Mouse (Mus musculus) gastrocnemius, postnatal 14 days (tissue): Measurements from ENCODE around the gene Hexim2. TPM values are rescaled to one million over a fixed set of nuclear protein-coding genes. Genes with fewer than 3 reads are reported as not detected.

ENCODE experiments used
- DNase-seq: peaks from one replicate; pipeline ENCODE4 v3.0.0; 2021; ENCODE audit warnings: mixed read lengths
- intact Hi-C: fragments of 180-260 bp; cut with DNase I; formaldehyde crosslinking; loops from one replicate; pipeline ENCODE4 v1.15.1; 2025; ENCODE audit warnings: low total_unique reads
- total RNA-seq, 2 experiments: library from RNA; stranded (reverse); gene quantifications; 2 replicates each; pipeline ENCODE4 v1.2.3; 2021

The Hexim2 gene
- total RNA-seq, 2 experiments from 2014 or later = 2.7 to 3.8 TPM

DNA sequence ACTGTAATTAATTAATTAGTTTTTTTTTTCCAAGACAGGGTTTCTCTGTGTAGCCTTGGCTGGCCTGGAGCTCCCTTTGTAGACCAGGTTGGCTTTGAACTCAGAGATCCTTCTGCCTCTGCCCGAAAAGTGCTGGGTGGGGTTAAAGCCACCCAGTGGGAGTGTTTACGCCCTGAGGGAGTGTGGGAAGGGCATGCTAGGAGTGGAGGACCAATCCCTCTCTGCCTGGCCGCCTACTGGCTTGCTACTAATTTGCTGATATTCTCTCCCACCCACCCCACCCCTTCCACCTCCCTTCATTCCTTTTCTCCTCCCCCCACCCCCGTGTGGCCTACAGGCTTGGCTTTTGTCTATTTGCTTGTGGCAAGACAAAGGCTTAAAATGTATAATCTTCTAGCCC, 25.8 kb upstream of the Hexim2 start:
- no peak for DNase-seq
- intact Hi-C loops = no loop called here

DNA sequence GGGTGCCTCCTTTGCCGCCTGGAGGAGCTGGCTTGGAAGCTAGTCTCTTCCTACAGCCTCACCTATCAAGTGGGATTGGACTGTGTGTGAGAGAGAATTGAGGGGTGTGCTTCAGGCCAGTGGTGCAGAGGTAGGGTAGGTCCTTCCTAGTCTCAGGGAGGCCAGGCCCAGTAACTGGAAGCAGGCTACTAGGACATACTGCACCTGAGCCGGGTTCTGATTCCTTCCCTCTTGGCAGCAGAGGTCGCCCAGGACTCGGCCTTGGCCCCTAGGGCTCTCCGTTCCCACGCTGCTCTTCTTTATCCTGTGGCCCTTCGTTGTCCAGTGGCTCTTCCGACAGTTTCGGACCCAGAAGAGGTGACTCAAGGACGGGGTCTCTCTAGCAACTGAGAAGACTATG, 20.9 kb upstream of the Hexim2 start:
- intact Hi-C loops = no loop called here

DNA sequence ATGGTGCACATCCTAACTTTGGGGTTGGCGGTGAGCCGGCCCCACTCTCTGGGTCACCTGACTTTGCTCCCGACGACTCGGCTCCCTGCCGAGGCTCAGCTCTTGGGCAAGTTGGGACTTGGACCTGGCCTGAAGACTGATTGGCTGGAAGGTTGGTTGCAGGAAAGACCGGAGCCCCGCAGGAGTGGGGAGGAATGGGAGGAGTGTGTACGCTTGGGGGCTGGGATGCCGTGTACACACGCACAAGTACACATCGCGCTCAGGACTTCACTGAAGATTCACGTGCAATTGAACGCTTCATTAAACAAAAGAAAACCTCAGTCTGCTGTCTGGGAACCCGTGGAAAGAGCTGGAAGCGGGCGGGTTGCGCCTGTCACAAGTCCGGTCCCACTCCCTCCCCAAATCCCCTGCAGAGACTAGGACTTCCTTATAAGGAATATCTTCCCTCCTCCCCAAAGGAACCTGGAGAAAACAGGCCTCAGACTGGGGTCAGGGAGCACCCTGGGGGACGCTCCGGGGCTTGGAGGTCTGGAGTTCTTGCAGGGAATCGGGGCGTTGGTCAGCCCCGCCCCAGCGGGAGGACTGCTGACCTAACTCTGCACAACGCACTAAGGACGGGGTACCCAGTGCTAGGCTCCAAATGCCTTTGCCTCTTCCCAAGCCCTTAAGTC, 20.2 kb upstream of the Hexim2 start:
- intact Hi-C loops = no loop called here
- DNase-seq = peak; percentile 83

More for the DNA sequence above, 20.9 kb upstream of the Hexim2 start:
- no peak for DNase-seq

DNA sequence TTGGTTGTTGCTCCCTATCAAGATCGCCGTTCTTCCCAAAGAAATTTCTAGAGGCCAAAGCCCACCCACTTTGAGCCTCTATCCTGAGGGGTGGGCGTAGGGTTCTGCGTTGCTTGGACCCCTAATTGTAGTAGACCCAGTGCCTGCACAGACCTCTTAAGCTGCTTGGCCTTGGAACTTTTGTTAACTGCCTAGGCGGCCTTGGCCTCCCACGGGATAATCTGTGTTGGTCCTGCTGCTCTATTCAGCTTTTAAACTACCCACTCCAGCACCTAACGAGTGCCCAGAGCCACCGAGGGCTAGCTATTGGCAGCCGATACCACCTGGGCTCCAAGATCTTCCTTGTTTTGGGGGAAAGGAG, 19.7 kb upstream of the Hexim2 start:
- no peak for DNase-seq
- intact Hi-C loops = no loop called here

DNA sequence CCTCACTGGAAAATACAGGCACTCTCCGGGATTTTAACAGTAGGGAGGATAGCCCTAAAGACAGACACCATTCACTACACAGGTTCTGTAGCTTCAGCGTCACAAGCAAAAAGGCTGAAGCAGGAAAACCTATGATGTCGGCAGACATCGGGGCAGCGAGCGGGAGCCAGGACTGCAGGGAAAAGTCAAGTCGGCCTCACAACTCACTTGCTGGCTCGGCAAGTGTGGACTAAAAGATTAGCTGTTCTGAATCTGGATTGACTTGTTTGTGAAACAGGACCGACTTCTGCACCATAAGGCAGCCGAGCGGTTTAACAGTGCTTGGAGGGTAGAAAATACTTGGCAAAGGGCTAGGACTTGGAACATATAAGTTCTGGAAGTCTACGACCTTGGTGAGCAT, 19.2 kb upstream of the Hexim2 start:
- DNase-seq = no peak
- intact Hi-C loops = no loop called here

DNA sequence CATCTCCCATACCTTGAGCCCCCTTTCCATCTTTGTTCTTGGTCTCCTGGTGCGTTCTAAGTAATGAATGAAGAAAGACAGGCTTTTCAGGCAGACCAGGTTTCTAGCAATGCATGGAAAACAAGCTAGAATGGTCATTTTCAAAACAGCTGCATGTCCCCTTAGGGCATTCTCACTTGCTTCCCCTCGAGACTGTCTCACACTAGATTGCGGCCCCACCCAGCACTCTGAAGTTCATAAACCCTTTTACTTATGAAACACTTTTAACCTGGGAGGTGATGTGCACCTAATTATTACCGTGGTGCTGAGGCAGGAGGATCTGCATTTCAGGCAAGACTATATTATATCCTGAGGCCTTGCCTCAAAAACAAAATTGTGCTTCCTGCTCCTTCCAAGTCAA, 18.5 kb upstream of the Hexim2 start:
- no peak for DNase-seq
- intact Hi-C loops = no loop called here

DNA sequence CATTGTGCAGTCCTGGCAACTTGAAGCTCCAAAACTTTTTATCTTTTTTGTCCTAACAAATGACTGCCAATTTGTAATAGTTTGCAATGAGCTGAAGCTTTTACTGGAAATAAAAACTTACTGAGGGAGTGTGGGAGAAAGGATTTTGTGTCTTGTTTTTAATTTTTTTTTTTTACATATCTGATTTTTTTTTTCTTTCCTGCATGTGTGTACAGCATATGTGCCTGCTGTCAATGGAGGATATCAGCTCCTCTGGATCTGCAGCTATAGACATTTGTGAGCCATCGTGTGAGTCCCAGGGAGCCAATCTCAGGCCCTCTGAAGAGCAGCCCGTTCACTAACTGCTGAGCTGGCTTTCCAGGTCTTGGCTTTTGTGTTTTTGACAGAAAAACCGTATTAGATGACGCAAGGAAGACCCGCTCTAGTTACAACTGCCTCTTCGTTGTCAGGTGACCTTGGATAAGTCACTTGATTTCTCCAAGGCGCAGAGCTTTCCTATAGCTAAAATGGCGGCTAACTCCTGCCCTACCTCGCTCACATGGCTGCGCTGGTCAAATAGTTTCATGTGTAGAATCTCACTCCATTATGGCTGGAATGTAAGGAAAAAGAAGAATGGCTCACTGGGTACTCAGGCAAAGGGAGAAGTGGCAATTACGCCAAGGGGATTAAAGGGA, 17.8 kb upstream of the Hexim2 start:
- DNase-seq = no peak
- intact Hi-C loops = no loop called here

DNA sequence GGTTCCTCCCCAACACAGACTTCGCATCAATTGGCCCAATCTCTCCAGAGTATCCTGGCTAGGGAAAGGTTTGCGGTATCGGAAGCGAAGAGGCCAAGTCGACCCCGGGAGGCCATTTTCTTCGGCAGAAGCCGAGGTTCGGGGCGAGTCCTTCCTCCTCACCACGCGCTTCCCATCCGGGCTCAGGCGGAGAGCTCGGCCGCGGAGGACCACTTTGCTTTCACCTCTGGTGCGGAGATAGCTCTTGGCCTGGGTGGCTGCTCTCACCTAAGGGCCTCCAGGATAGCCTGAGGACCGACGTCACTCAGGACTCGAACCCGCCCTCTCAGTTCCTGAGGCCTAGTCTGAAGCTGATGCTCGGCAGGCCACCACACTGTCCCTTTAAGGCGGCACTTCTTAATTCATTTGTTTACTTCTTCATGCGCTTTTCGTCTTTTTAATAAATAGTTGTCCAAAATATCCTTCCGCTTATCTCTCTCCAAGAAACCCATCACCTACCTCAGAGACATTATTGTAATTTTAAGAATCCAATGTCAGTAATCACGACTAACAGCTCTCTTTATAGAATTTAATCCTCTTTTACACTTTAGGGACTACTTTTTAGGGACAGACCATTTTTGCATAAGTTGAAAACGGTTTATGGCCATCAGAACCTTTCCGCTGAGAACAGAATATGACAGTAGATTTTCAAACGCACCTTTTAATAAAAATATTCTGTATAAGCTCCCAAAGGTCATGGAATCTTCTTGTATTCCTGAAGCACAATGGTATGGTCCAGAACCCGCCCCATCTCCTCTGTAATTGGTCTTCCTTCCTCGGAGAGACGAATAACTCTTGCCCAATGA, 16.8 kb upstream of the Hexim2 start:
- DNase-seq = peak; percentile 78
- intact Hi-C loops = no loop called here

DNA sequence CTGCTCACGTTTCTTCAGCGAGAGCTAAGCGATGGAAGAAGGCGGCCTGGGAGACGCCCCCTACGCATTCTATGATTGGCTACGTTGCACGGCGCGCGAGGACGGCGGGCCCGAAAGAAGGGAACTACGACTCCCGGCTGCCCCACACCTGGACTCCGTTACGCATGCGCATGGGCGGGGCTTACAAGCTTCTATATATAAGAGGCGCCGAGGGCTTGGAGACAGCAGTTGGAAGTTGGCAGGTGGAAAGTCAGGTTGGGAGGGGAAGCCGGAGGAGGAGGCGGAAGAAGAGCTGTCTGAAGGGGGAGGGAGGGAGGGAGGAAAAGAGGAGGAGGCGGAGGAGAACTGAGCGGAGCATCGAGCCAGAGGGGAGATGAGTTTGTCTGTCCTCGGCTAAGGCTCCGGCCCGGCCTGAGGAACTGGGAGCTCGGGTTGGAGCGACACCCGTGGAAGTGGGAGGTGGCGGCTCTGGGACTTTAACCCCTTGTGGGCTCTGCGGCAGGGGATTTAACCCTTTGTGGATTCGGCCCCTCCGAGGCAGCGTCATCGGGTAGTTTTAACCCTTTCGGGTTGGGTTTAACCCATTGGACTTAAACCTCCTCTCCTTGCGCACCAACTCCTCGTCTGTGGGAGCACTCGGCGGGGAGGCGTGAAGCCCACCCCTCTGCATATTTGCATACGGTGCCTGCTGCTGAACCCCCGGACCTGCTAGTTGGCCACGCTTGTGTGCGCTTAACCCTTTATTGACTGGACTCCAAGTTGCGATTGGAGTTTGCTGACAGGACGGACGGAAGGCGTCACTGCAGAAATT, 16.0 kb upstream of the Hexim2 start, which contains the start of gene Hexim1:
TSS of gene Hexim1 (plus strand) at position 224 of the 811 bp plus-strand sequence.
- DNase-seq = peak; percentile 100
- intact Hi-C loops = no loop called here

DNA sequence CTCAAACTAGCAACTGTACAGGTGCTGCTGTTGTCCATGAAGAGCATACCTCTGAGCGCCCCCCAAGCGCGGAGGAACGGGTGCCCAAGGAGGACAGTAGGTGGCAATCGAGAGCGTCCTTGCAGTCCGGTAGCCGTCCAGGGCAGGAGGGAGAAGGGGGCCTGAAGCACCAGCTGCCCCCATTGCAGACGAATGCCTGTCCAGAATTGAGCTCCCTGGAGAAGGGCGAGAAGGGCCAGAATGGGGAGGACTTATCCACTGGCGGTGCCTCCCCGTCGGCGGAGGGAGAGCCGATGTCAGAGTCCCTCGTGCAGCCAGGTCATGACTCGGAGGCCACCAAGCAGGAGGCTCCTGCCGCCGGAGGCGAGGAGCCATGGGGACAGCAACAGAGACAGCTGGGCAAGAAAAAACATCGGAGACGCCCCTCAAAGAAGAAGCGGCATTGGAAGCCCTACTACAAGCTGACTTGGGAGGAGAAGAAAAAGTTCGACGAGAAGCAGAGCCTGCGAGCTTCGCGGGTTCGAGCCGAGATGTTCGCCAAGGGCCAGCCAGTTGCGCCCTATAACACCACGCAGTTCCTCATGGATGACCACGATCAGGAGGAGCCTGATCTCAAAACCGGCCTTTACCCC, 15.2 kb upstream of the Hexim2 start:
- intact Hi-C loops = no loop called here
- DNase-seq = peak; percentile 83

DNA sequence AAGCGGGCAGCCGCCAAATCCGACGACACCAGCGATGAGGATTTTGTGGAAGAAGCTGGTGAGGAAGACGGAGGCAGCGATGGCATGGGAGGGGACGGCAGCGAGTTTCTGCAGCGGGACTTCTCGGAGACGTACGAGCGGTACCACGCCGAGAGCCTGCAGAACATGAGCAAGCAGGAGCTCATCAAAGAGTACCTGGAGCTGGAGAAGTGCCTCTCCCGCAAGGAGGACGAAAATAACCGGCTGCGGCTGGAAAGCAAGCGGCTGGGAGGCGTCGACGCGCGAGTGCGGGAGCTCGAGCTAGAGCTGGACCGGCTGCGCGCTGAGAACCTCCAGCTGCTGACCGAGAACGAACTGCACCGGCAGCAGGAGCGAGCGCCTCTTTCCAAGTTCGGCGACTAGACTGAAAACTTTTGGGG, 14.6 kb upstream of the Hexim2 start:
- DNase-seq = no peak
- intact Hi-C loops = no loop called here

DNA sequence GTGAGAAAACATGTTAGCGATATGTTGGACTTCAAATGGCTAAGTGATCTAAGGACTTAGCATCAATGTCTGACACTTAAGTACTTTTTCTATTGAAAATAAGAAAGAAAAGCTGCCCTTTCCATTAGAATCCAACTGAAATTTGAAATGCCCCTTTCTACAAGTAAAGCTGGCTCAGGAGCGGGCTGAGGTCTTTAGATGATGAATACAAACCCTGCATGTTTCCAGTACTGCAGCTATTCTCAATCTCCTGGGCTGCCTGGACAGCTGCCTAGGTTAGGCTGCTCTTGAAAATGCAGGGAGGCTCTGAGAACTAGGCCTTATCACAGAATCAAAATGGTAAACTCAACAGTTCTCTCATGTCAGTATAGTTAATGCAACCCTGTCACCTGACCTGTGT, 13.4 kb upstream of the Hexim2 start:
- intact Hi-C loops = no loop called here
- no peak for DNase-seq

DNA sequence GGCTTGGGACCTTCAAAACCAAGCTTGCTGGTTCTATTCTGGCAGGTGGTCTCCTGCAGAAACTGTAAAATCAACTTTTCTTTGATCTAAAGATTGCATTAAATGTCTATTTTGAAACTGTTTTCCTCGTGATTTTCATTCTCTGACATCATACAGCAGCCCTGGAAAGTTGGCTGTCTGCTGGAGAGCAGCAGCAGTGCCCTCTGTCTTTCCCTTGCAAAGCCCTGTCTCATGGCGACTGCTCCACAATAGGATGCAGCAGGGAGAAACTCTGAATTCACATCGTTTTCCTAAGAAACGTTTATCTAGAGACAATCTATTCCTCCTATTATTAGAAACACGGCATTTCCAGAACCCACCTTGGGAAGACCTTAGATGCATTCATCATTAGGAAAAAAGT, 12.6 kb upstream of the Hexim2 start:
- intact Hi-C loops = loop anchor here (5.0 kb wide), 1 partner anchor 38 kb away; no protein-coding TSS in a partner anchor
- no peak for DNase-seq

DNA sequence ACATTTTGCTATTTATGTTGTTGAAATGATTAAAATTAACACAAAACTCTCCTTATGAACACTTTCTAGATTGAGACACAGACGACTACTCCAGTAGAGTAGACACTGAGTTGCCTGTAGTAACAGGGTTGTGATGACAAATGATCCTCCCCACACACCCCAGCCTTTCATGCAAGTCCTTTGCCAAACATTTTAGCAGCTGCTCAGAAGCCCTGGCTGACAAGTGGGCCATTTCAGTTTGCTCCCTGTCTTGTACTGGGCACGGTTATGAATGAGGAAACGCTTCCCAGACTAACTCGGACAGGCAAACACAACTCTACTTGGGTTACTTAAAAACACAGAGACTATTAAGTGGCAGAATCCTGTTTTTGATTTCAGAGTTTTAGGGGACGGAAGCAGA, 11.9 kb upstream of the Hexim2 start:
- intact Hi-C loops = loop anchor here (5.0 kb wide), 1 partner anchor 37 kb away; no protein-coding TSS in a partner anchor
- DNase-seq = no peak

DNA sequence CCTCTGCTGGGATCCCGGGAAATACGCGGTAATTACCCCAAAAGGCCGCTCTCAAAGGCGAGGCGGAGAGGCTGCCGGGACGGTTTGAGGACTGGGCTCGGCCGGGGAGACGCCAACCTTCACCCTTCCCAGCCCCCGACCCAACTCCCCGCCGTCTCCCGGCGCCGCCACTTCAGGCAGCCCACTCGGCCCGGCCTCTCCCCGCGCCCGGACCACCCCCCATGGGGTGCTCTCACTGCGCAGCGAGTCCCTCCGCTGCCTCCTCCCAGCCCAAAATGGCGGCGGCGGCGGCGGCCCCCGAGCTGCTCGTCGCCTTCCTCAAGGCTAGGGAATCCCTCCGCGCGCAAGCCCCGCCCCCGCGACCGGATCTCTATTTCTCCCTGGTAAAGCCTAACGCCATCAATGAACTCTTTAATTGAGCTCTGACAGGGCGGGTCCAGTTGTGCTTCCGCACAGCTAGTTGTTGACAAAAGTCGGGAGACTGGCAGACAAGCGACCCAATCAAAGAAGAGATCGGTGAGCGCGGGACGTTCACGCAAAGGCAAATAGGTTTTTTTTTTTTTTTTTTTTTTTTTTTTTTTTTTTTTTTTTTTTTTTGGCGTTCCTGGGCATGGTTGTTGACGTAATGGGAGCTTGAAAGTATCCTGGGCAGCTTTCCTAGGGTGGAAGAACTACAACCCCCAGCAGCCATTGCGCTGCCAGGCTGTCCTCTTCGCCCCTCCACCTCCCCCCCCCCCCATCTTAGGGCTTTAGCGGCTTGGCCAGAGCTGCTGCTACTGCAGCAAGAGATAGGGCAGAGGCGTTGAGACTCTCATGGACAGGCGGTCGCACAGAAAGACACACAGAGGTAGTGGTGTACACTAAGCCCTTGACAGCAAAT, 587 bp downstream of the Hexim2 start:
- DNase-seq = peak; percentile 100
- intact Hi-C loops = no loop called here

DNA sequence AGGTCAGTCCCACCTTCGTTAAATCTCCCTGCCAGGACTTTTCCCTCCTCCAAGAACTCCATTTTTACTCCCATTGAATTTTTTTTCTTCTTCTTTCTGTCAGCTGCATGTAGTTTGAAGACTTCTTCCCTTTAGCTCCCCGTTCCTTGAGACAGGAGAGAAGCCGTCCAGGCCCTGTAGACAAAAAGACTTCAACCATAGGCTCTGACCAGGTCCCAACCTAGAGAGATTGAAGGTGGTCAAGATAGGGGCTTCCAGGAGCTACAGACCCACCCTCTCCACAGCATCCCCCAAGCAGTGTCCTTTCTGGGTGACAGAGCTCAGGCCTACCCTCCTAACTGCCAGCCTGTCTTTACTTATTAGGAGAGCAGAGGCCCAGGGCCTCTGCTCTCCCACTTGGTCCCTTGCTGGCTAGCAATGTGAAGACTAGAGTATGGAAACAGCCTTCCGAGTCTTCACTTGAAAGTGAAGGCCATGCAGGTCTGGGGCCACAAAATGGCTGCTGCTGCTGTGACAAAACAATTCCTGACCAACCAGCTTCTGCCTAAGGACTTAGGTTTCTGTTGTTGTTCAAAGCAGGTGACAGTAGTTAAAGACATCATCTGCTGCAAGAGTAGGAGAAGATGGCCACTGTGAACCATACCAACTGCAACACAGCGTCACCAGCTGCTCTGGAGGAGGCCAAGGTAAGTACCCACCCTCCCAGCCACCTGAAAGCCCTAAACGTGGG, 1.4 kb downstream of the Hexim2 start:
- no peak for DNase-seq
- intact Hi-C loops = no loop called here

DNA sequence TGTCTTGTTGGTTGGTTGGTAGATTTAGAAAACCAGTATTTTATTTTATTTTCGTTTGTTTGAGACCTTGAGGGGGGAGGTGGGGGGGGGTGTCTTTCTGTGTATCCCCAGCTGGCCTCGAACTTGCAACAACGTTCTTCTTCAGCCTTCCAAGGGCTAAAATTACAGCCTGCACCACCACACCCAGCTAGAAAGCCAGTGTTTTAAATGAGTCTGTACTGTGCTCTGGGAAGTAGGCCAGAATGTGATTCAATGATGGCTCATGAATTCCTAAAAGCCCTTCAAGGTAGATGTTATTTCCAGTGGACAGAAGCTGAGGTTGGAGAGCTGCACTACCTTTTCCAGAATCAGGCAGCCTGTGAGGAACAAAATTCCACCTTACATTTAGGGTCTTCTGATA, 2.0 kb downstream of the Hexim2 start:
- no peak for DNase-seq
- intact Hi-C loops = no loop called here
